Mouse (Mus musculus) stomach, embryonic 14.5 days (tissue): Measurements from ENCODE around the gene Rab38. TPM values are rescaled to one million over a fixed set of nuclear protein-coding genes. Genes with fewer than 3 reads are reported as not detected.

Experiments used
- polyA plus RNA-seq: library from polyadenylated mRNA; unstranded; fragments of >200 nt; fragmentation: Nextera tagmentation; extraction: Ambion mirVana; gene quantifications from 2 replicates; pipeline ENCODE4 v1.2.1, GENCODE M21; 2014

Rab38 gene
- polyA plus RNA-seq, 1 experiment from 2014 or later: 25.2 TPM

Other genes starting within 250 kb of the Rab38 start
- 80.0 and 92.0 TPM in 2 replicates for gene Ctsc, start 152.2 kb upstream of the Rab38 start, polyA plus RNA-seq